Mouse (Mus musculus) erythroid progenitor cell, adult 5-6 weeks (primary cell): ENCODE measurements around the gene Gm26558. TPM values are rescaled to one million over a fixed set of nuclear protein-coding genes. Genes with fewer than 3 reads are reported as not detected.

Source experiments
- ATAC-seq: replicated peaks from 2 replicates; pipeline ENCODE4 v1.8.0; 2016; ENCODE audit warnings: moderate number of reproducible peaks, mild to moderate bottlenecking, moderate TSS enrichment, inconsistent platforms; ENCODE audit not compliant: poor library complexity, low FRiP score, severe bottlenecking
- total RNA-seq, 2 experiments: library from RNA; stranded (forward) in 1 of 2; stranded (reverse) in 1 of 2; fragments of 150-400 nt in 1 of 2; fragments of 186-747, 209-891 nt in 1 of 2; gene quantifications; 2 replicates each; pipeline versions ENCODE4 v1.2.3 to v1.2.4; 2015 to 2017; ENCODE audit warnings: low replicate concordance in 2 of 2

The Gm26558 gene
- not detected in 2 replicates for total RNA-seq (2015; ENCODE audit: low replicate concordance)
- not detected in 2 replicates for total RNA-seq (2017; ENCODE audit: low replicate concordance)

- ATAC-seq = peak; percentile 60
These were observed at the start of gene Gm26558 for GRCm38 (mm10) chr2:70661715-70662495. Gene Gm26558 (minus strand): TSS chr2:70662108.

GRCm38 (mm10) chr2:70710878-70711277 is 49.0 kb upstream of the Gm26558 start:
- no peak for ATAC-seq

- no peak for ATAC-seq
These were observed 48.3 kb upstream of the Gm26558 start for GRCm38 (mm10) chr2:70710236-70710635.

GRCm38 (mm10) chr2:70708986-70709730 is 47.2 kb upstream of the Gm26558 start:
- no peak for ATAC-seq

- ATAC-seq = no peak
These were observed 40.5 kb upstream of the Gm26558 start for GRCm38 (mm10) chr2:70702403-70702802.

GRCm38 (mm10) chr2:70701571-70701970 is 39.7 kb upstream of the Gm26558 start:
- no peak for ATAC-seq

GRCm38 (mm10) chr2:70700851-70701250 is 38.9 kb upstream of the Gm26558 start:
- no peak for ATAC-seq

GRCm38 (mm10) chr2:70695712-70696111 is 33.8 kb upstream of the Gm26558 start:
- ATAC-seq = no peak

- no peak for ATAC-seq
These were observed 28.3 kb upstream of the Gm26558 start for GRCm38 (mm10) chr2:70690195-70690594.

GRCm38 (mm10) chr2:70688454-70689078 is 26.7 kb upstream of the Gm26558 start:
- no peak for ATAC-seq

GRCm38 (mm10) chr2:70682324-70682723 is 20.4 kb upstream of the Gm26558 start:
- ATAC-seq = no peak

- ATAC-seq = no peak
These were observed 11.7 kb upstream of the Gm26558 start for GRCm38 (mm10) chr2:70673445-70674126.

- no peak for ATAC-seq
These were observed 10.6 kb upstream of the Gm26558 start for GRCm38 (mm10) chr2:70672476-70672875.

GRCm38 (mm10) chr2:70669896-70670295 is 8.0 kb upstream of the Gm26558 start:
- no peak for ATAC-seq

GRCm38 (mm10) chr2:70669241-70669640 is 7.3 kb upstream of the Gm26558 start:
- no peak for ATAC-seq

- ATAC-seq = no peak
These were observed 5.1 kb upstream of the Gm26558 start for GRCm38 (mm10) chr2:70667016-70667415.

- ATAC-seq = no peak
These were observed 1.9 kb upstream of the Gm26558 start for GRCm38 (mm10) chr2:70663764-70664163.

- peak; percentile 94 for ATAC-seq
These were observed 807 bp downstream of the Gm26558 start, which contains the start of gene Gorasp2 for GRCm38 (mm10) chr2:70660887-70661714. Gene Gorasp2 (plus strand): TSS chr2:70661576.

- no peak for ATAC-seq
These were observed 4.8 kb downstream of the Gm26558 start for GRCm38 (mm10) chr2:70657083-70657482.
